Mouse (Mus musculus): ENCODE data around the gene Ccdc102a. TPM values are rescaled to one million over a fixed set of nuclear protein-coding genes. Genes with fewer than 3 reads are reported as not detected.

The Ccdc102a gene
- total RNA-seq, 2 experiments from 2014 or later, result 4.9 to 5.5 TPM

Other genes with a start within 250 kb of the Ccdc102a start
- gene Pllp, start 221.8 kb downstream of the Ccdc102a start, total RNA-seq (2021), result 1 to 10 TPM; 7.3 to 8.5 TPM
- not detected for gene Ccl22, start 172.5 kb downstream of the Ccdc102a start, total RNA-seq (2021)
- gene Cx3cl1, start 146.1 kb downstream of the Ccdc102a start, total RNA-seq (2021), result 100 to 1,000 TPM in 1 of 2 experiments, 10 to 100 TPM in 1; 88.5 to 111 TPM
- gene Ccl17, start 107.6 kb downstream of the Ccdc102a start, total RNA-seq (2021), result 1 to 10 TPM; 2.4 to 2.8 TPM
- 10 to 100 TPM; 41.8 to 42.4 TPM for gene Coq9, start 79.8 kb downstream of the Ccdc102a start, total RNA-seq (2021)
- 10 to 100 TPM; 84.3 to 84.6 TPM for gene Ciapin1, start 79.7 kb downstream of the Ccdc102a start, total RNA-seq (2021)
- gene Polr2c, start 60.6 kb downstream of the Ccdc102a start, total RNA-seq (2021), result 10 to 100 TPM; 53.6 to 63.3 TPM
- gene Dok4, start 41.8 kb downstream of the Ccdc102a start, total RNA-seq (2021), result 100 to 1,000 TPM; 181 to 191 TPM
- under 1 TPM in 1 of 2 experiments, not detected in 1; 0.74 TPM for gene Adgrg5, start 5.6 kb upstream of the Ccdc102a start, total RNA-seq (2021)
- 100 to 1,000 TPM; 125 to 153 TPM for gene Adgrg1, start 56.7 kb upstream of the Ccdc102a start, total RNA-seq (2021)
- gene Adgrg3, start 99.6 kb upstream of the Ccdc102a start, total RNA-seq (2021), result 1 to 10 TPM; 1.1 to 2.1 TPM
- gene Drc7, start 137.0 kb upstream of the Ccdc102a start, total RNA-seq (2021), result 1 to 10 TPM; 2.7 to 3.0 TPM
- gene Katnb1, start 163.1 kb upstream of the Ccdc102a start, total RNA-seq (2021), result 10 to 100 TPM; 49.9 to 52.4 TPM

Data from left cerebral cortex, postnatal 4 days (tissue).